Mouse (Mus musculus): ENCODE measurements around the gene Scamp1. TPM values are rescaled to one million over a fixed set of nuclear protein-coding genes. Genes with fewer than 3 reads are reported as not detected.
A peak's percentile ranks its signal among the peaks of the same experiment; 100 is the strongest.

Scamp1 gene
- polyA plus RNA-seq, 1 experiment from 2014 or later, result 21.5 TPM

GRCm38 (mm10) chr13:94168319-94168718 is 117.3 kb downstream of the Scamp1 start:
- H3K36me3 ChIP-seq (ENCODE audit: control insufficient read depth, insufficient read depth, low read length), result no peaks in the 10 kb centered on the region
- H3K9ac ChIP-seq (ENCODE audit: low read length), result no peak overlapping the region
- no peak overlapping the region for H3K4me2 ChIP-seq (ENCODE audit: low read length)
- 88% methylated on average over 5 of the region's 5 CpGs for WGBS
- no peak overlapping the region for H3K27ac ChIP-seq (replicated peaks in 1 of 2; ENCODE audit: control insufficient read depth in 1 of 2, insufficient read depth in 1 of 2, low read depth in 2 of 2, low read length in 2 of 2)
- no peaks in the 10 kb centered on the region for H3K9me3 ChIP-seq (ENCODE audit: control insufficient read depth, low read length)
- H3K27me3 ChIP-seq (ENCODE audit: control insufficient read depth, insufficient read depth, low read length), result no peaks in the 10 kb centered on the region
- ATAC-seq (ENCODE audit: insufficient number of reproducible peaks, insufficient read depth, low FRiP score, low read depth), result no peak
- H3K4me1 ChIP-seq (ENCODE audit: control insufficient read depth in 2 of 2, insufficient read depth in 2 of 2, low read length in 2 of 2), result peaks cover 20 to 21% of the 10 kb centered on the region in 2 experiments
- H3K4me3 ChIP-seq (ENCODE audit: control insufficient read depth in 1 of 2, insufficient read depth in 1 of 2, low read depth in 1 of 2, low read length in 2 of 2), result no peak overlapping the region

GRCm38 (mm10) chr13:94164501-94164900 is 121.2 kb downstream of the Scamp1 start:
- WGBS, result 65% methylated on average over 6 of the region's 6 CpGs
- Histone ChIP-seq H3K27ac (replicated peaks in 1 of 2; ENCODE audit: control insufficient read depth in 1 of 2, insufficient read depth in 1 of 2, low read depth in 2 of 2, low read length in 2 of 2) (no peak overlapping the region), H3K4me3 (ENCODE audit: control insufficient read depth in 1 of 2, insufficient read depth in 1 of 2, low read depth in 1 of 2, low read length in 2 of 2) (no peak overlapping the region), H3K9me3 (ENCODE audit: control insufficient read depth, low read length) (no peaks in the 10 kb centered on the region), H3K4me1 (ENCODE audit: control insufficient read depth in 2 of 2, insufficient read depth in 2 of 2, low read length in 2 of 2) (peaks cover 3 to 10% of the 10 kb centered on the region in 2 experiments; a peak in 3 of 4 replicates), H3K9ac (ENCODE audit: low read length) (no peak overlapping the region), H3K27me3 (ENCODE audit: control insufficient read depth, insufficient read depth, low read length) (no peaks in the 10 kb centered on the region), H3K36me3 (ENCODE audit: control insufficient read depth, insufficient read depth, low read length) (no peaks in the 10 kb centered on the region), H3K4me2 (ENCODE audit: low read length) (no peak overlapping the region)
- ATAC-seq (ENCODE audit: insufficient number of reproducible peaks, insufficient read depth, low FRiP score, low read depth), result no peak

- no peak overlapping the region for H3K4me2 ChIP-seq (ENCODE audit: low read length)
- no peaks in the 10 kb centered on the region for H3K27me3 ChIP-seq (ENCODE audit: control insufficient read depth, insufficient read depth, low read length)
- peaks cover 12 to 15% of the 10 kb centered on the region in 2 experiments for H3K4me1 ChIP-seq (ENCODE audit: control insufficient read depth in 2 of 2, insufficient read depth in 2 of 2, low read length in 2 of 2)
- no peak overlapping the region for H3K9ac ChIP-seq (ENCODE audit: low read length)
- no peak for ATAC-seq (ENCODE audit: insufficient number of reproducible peaks, insufficient read depth, low FRiP score, low read depth)
- 85% methylated on average over 7 of the region's 7 CpGs for WGBS
- H3K4me3 ChIP-seq (ENCODE audit: control insufficient read depth in 1 of 2, insufficient read depth in 1 of 2, low read depth in 1 of 2, low read length in 2 of 2), result no peak overlapping the region
- H3K27ac ChIP-seq (replicated peaks in 1 of 2; ENCODE audit: control insufficient read depth in 1 of 2, insufficient read depth in 1 of 2, low read depth in 2 of 2, low read length in 2 of 2), result peak overlapping the region in 1 of 2 experiments; percentile 69; a peak in 2 of 4 replicates
- no peaks in the 10 kb centered on the region for H3K36me3 ChIP-seq (ENCODE audit: control insufficient read depth, insufficient read depth, low read length)
- no peaks in the 10 kb centered on the region for H3K9me3 ChIP-seq (ENCODE audit: control insufficient read depth, low read length)
These were observed 126.0 kb downstream of the Scamp1 start for GRCm38 (mm10) chr13:94159478-94160220.

- ATAC-seq (ENCODE audit: insufficient number of reproducible peaks, insufficient read depth, low FRiP score, low read depth), result no peak
- WGBS, result 23% methylated on average over 6 of the region's 6 CpGs
- no peak overlapping the region for H3K4me2 ChIP-seq (ENCODE audit: low read length)
These were observed 126.7 kb downstream of the Scamp1 start for GRCm38 (mm10) chr13:94158864-94159477.

GRCm38 (mm10) chr13:94155657-94156429 is 129.8 kb downstream of the Scamp1 start:
- ATAC-seq (ENCODE audit: insufficient number of reproducible peaks, insufficient read depth, low FRiP score, low read depth), result no peak
- Histone ChIP-seq H3K4me2 (ENCODE audit: low read length) (no peak overlapping the region), H3K9me3 (ENCODE audit: control insufficient read depth, low read length) (no peaks in the 10 kb centered on the region), H3K27me3 (ENCODE audit: control insufficient read depth, insufficient read depth, low read length) (no peaks in the 10 kb centered on the region), H3K27ac (replicated peaks in 1 of 2; ENCODE audit: control insufficient read depth in 1 of 2, insufficient read depth in 1 of 2, low read depth in 2 of 2, low read length in 2 of 2) (no peak overlapping the region), H3K4me1 (ENCODE audit: control insufficient read depth in 2 of 2, insufficient read depth in 2 of 2, low read length in 2 of 2) (peaks cover 11 to 15% of the 10 kb centered on the region in 2 experiments), H3K9ac (ENCODE audit: low read length) (no peak overlapping the region), H3K4me3 (ENCODE audit: control insufficient read depth in 1 of 2, insufficient read depth in 1 of 2, low read depth in 1 of 2, low read length in 2 of 2) (no peak overlapping the region), H3K36me3 (ENCODE audit: control insufficient read depth, insufficient read depth, low read length) (no peaks in the 10 kb centered on the region)
- WGBS, result 49% methylated on average over 9 of the region's 9 CpGs

More at GRCm38 (mm10) chr13:94158864-94159477, 126.7 kb downstream of the Scamp1 start:
- Histone ChIP-seq H3K4me1 (ENCODE audit: control insufficient read depth in 2 of 2, insufficient read depth in 2 of 2, low read length in 2 of 2) (peaks cover 11 to 15% of the 10 kb centered on the region in 2 experiments), H3K9me3 (ENCODE audit: control insufficient read depth, low read length) (no peaks in the 10 kb centered on the region), H3K27ac (replicated peaks in 1 of 2; ENCODE audit: control insufficient read depth in 1 of 2, insufficient read depth in 1 of 2, low read depth in 2 of 2, low read length in 2 of 2) (peak overlapping the region; percentile 55 to 69), H3K4me3 (ENCODE audit: control insufficient read depth in 1 of 2, insufficient read depth in 1 of 2, low read depth in 1 of 2, low read length in 2 of 2) (no peak overlapping the region), H3K27me3 (ENCODE audit: control insufficient read depth, insufficient read depth, low read length) (no peaks in the 10 kb centered on the region), H3K9ac (ENCODE audit: low read length) (no peak overlapping the region), H3K36me3 (ENCODE audit: control insufficient read depth, insufficient read depth, low read length) (no peaks in the 10 kb centered on the region)

- Histone ChIP-seq H3K4me3 (ENCODE audit: control insufficient read depth in 1 of 2, insufficient read depth in 1 of 2, low read depth in 1 of 2, low read length in 2 of 2) (no peak overlapping the region), H3K36me3 (ENCODE audit: control insufficient read depth, insufficient read depth, low read length) (no peaks in the 10 kb centered on the region), H3K4me2 (ENCODE audit: low read length) (no peak overlapping the region), H3K9ac (ENCODE audit: low read length) (no peak overlapping the region), H3K27ac (replicated peaks in 1 of 2; ENCODE audit: control insufficient read depth in 1 of 2, insufficient read depth in 1 of 2, low read depth in 2 of 2, low read length in 2 of 2) (no peak overlapping the region), H3K4me1 (ENCODE audit: control insufficient read depth in 2 of 2, insufficient read depth in 2 of 2, low read length in 2 of 2) (peaks cover 10 to 14% of the 10 kb centered on the region in 2 experiments), H3K9me3 (ENCODE audit: control insufficient read depth, low read length) (no peaks in the 10 kb centered on the region), H3K27me3 (ENCODE audit: control insufficient read depth, insufficient read depth, low read length) (no peaks in the 10 kb centered on the region)
- 86% methylated on average over 15 of the region's 15 CpGs for WGBS
- ATAC-seq (ENCODE audit: insufficient number of reproducible peaks, insufficient read depth, low FRiP score, low read depth), result no peak
These were observed 131.0 kb downstream of the Scamp1 start for GRCm38 (mm10) chr13:94154512-94155296.

- 71% methylated on average over 6 of the region's 6 CpGs for WGBS
- peaks cover 0 to 4% of the 10 kb centered on the region in 2 experiments; a peak in 3 of 4 replicates for H3K4me1 ChIP-seq (ENCODE audit: control insufficient read depth in 2 of 2, insufficient read depth in 2 of 2, low read length in 2 of 2)
- no peaks in the 10 kb centered on the region for H3K27me3 ChIP-seq (ENCODE audit: control insufficient read depth, insufficient read depth, low read length)
- H3K27ac ChIP-seq (replicated peaks in 1 of 2; ENCODE audit: control insufficient read depth in 1 of 2, insufficient read depth in 1 of 2, low read depth in 2 of 2, low read length in 2 of 2), result no peak overlapping the region
- no peak overlapping the region for H3K4me2 ChIP-seq (ENCODE audit: low read length)
- H3K9ac ChIP-seq (ENCODE audit: low read length), result no peak overlapping the region
- ATAC-seq (ENCODE audit: insufficient number of reproducible peaks, insufficient read depth, low FRiP score, low read depth), result no peak
- H3K9me3 ChIP-seq (ENCODE audit: control insufficient read depth, low read length), result no peaks in the 10 kb centered on the region
- H3K4me3 ChIP-seq (ENCODE audit: control insufficient read depth in 1 of 2, insufficient read depth in 1 of 2, low read depth in 1 of 2, low read length in 2 of 2), result no peak overlapping the region
- H3K36me3 ChIP-seq (ENCODE audit: control insufficient read depth, insufficient read depth, low read length), result no peaks in the 10 kb centered on the region
These were observed 132.0 kb downstream of the Scamp1 start for GRCm38 (mm10) chr13:94153658-94154057.

Data from heart, embryonic 14.5 days (tissue).